Mouse (Mus musculus) fibroblast of lung, adult 2 months (primary cell): Measurements from ENCODE around the gene Sik3.

ENCODE experiments used
- DNase-seq: peaks from one replicate; pipeline ENCODE4 v3.0.0-alpha.2; 2011; ENCODE audit warnings: low read depth

The Sik3 gene

DNA sequence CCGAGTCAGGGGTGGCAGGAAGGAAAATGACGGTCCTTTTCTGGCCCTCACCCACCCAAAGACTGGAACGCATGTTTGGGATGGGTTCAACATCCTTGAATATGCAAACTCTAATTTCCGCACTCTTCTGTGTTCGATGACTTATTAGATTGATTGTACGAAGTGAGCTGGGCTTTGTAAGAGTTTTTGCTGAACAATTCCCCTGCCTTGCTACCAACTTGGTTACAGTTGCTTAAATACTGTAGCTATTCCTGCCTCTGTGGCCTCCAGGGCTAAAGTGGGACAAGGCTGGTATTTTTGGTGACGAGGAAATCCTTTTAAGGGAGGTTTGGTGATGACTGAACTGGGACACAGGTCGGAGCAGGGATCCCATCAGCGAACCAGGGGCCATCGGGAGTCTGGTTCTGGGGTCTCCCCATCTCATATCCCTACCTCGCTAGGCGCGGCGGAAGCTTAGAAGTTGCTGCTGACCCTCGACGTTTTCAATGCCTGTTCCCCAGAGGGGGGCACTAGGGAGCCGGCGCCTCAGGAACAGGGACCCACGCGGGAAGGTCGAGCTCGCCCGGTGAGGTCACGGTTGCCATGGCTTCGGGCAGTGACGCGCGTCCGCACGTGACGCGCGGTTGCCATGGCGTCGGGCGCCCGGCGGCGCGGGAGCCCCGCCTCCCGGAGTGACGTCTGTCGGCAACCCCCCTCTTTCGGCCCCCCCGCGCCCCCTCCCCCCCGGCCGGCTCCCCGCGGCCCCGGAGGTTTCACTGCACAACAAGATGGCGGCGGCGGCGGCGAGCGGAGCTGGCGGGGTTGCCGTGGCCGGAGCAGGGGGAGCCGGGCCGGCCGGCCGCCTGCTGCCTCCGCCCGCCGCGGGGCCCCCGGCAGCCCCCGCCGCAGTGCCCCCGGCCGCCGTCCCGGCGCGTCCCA lies at the start of gene Sik3, which contains the start of gene Pafah1b2:
Sik3 (plus strand) TSS at position 730 of the 918 bp plus-strand sequence.
Pafah1b2 (minus strand) TSS at position 600 of the 918 bp plus-strand sequence.
- DNase-seq = peak; percentile 74

DNA sequence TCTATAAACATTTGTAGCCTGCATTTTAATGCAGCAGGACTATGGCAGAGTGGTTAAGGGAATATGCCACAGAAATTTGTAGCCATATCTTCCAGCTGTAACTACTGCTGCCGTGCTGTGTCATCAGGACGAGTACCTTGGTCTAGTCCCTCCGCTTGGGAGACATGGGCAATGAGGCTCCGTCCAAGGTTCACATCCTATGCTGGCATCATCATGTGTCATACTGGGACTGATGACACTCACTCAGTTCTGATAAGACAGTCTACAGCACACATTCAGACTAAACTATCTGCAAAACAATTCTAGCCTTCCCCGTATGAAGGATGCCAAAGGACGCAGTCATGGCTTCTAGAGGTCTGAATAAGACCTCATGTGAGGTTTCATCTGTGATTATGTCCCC lies 49.0 kb upstream of the Sik3 start:
- no peak for DNase-seq

DNA sequence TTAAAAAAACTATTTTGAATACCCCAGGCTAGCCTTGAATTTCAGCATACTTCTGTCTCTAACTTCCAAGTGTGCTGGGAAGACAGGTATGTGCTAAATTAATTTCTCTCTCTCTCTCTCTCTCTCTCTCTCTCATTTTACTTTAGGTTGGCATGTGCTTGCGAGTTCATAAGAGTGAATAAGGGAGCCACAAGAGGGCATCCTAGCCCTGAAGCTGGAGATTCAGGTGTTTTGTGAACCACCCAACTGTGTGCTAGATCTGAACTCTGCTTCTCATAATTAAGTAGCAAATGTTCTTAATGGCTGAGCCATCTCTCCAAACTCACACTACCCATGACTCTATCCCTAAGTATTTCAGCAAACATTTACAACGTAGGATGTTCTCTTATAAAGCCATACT lies 35.7 kb upstream of the Sik3 start:
- no peak for DNase-seq

DNA sequence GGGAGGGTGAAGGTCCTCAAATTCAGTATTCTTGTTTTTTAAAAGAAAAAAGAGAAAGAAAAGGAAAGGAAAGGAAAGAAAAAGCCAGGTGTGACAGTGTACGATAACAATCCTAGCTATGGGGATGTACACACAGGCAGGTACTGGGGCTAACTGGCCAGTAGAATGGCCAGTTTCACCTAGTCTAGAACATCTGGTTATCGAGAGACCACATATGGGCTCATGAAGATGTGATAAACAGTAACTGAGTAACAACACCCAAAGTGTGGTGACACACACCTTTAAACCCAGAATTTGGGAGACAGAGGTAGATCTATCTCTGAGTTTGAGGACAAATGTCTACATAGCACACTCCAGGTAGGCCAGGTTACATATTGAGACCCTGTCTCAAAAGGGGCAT lies 32.8 kb upstream of the Sik3 start:
- DNase-seq = no peak

DNA sequence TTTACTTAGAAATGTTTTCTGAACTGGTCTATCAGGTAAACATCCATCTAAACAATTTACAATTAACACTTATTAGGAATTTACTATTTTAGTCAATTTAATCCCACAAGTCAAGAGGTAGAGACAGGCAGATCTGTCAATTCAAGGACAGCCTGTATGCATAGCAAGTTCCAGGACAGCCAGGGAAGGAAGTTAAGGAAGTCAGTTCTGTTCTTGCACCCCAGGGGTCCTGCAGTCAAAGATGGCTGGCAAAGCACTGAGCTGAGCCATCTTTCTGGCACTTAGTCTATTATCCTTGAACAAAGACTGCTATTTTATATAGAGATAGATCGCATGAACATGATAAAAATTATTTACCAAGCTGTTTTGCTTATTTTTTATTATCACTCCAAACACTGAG lies 32.0 kb upstream of the Sik3 start:
- DNase-seq = no peak

DNA sequence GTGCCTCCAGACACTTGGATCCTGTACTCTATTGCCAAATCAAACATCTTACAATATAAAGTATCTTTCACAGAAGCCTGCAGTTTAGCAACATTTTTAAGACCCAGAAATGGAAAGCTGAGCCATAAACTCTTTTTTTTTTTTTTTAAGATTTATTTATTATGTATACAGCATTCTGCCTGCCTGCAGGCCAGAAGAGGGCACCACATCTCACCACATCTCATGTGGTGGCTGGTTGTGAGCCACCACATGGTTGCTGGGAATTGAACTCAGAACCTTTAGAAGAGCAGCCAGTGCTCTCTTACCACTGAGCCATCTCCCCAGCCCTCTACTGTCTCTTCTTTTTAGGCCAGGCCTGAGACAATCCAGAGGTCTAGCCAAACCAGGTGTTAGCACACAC lies 31.3 kb upstream of the Sik3 start:
- DNase-seq = no peak

DNA sequence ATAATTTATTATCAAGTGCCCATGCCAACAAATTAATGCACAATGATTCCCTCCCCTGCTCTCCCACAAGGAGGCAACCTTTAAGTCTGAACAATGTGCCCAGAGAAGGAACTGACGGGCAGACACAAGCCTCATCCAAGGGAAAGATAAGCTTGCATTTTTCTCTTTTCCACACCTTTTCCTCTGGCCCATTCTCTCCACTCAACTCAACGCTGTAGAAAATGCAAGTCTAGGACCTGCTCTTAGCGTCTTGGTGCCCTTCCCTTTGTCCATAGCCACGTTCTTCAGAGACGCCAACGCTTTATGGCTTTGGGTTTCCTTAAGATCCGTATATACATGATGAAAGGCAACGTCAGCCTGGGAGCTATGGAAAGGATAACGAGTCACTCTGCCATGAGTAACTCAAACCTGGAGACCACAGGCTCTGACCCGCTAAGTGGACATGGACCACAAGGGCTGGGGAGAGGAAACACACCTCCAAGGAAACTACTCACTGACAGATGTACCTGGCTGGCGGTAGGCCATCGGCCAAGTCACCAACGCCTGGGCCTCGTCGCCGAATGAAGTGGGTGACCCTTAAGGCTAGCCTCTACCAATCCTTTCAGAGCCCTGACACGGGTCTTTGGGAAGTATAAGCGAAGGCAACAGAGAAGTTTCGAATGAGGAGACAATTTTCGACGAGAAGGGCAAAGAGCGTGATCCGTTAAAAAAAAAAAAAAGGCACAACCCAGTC lies 28.8 kb upstream of the Sik3 start:
- no peak for DNase-seq

DNA sequence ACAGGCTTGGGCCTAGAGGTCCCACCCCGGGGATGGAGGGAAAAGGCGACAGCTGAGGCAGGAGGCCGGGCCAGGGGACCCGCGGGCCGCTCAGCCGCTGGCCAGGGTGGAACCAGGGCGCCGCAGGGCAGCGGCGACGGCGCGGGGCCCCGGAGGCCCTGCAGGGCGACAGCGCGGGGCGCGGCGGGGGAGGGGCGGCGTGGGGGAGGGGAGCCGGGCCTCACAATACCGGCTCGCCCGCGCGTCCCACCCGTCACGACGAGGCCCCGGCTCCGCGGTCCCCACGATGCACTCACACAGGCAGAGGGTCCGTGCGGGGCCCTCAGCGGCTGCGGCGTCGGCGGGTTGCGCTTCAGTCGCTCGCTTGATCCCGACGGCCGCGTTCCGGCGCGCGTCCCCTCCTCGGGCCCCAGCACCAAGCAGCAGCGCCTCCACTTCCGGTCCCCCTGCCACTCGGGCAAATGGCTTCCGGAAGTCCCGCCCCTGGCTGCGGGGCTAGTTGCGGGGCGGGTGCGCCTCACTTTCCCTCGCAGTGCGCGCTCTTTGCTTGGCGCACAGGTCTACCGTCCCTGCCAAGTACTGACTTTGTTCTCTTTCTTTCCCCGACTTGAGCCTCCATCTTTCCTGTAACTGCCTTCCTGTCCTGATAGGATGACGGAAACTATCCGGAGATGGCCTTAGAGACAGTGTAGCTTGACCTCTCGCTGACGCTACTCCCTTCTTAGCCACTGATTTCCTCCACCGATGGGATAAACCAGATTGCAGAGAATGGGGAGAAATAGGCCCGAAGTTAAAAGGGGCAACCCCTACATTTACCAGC lies 28.0 kb upstream of the Sik3 start:
- peak; percentile 47 for DNase-seq

DNA sequence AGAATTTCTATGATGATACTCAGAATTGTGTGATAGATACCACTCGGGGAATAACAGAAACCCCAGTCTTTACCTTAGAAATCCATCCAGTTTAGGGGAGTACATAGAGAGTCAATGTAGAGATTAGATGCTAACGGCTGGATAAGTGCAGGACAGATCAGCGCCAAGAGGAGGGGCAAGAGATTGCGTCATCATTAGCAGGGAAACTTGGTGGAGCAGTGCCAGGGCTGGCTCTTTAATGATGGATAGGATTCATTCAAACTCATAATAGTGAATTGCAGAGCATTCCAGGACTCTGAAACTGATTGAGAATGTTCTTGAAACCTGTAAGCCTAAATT lies 27.4 kb upstream of the Sik3 start:
- peak; percentile 29 for DNase-seq

DNA sequence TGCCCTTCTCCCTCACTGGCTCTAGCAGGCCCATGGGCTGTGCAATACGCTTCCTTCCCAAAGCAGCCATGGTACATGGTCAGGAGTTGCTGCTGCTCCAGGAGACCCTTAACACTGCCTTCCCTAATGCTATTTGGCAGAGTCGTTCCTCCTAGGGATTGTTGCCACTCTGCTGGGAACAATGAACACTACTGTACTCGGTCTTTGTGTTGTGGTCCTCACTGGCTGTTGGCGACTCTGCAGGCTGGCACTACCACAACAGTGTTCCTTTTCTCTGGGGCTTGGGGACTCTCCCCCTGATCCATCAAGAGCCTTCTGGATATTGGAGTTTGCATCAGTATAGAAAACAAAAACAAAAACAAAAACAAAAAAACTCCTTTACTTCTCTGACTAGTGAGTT lies 13.6 kb upstream of the Sik3 start:
- DNase-seq = no peak

DNA sequence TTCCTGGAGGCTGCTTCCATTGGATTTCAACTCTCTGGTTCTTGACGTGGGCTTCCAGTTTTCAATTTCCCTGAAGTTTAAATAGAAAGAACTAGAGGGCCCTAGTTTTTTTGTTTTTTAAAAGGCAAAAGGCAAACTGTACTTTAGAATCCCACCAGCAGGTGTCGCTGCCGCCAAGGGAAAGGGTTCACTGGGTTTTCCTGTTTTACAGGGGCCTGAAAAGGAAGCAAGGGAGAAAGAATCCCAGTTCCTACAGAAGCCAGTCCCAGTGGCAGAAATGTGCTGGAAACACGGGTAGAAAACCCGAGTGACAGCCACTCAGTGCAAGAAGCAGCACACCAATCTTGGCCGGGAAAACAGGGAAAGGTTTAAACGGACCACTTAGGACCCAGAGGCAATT lies 8.9 kb upstream of the Sik3 start:
- DNase-seq = no peak

DNA sequence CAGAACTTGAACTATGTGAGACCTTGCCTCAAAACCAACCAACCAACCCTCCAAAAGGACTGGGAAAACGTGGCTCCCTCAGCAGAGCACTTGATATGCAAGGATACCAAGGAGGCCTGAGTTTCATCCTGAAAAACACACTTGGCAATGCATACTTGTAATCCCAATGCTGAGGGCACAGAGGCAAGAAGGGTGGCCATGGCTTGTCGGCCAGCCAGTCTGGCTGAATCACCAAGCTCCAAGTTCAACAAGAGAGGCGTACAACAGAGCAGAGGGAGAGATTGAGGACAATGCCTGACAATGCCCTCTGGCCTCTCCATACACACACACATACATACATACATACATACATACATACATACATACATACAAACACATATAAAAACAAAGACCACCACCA lies 8.1 kb upstream of the Sik3 start:
- DNase-seq = no peak

DNA sequence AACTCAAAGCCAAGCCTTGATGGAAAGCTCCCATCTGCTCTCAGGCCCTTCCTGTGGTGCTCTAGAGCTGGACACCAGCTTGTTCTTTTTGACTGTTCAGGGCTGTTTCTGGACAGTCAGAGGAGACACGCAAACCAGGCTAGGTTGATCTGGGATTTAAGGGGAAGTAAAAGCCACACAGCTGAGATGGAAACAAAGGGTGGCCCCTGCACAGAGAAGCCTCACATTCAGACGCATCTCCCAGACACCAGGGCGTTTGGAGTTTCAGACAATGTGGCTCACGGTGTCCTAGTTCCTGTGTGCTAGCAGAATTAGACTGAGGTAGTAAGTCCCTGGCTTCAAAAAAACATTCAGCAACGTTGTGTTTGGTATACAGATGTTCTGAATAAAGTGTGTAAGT lies 6.4 kb upstream of the Sik3 start:
- no peak for DNase-seq

DNA sequence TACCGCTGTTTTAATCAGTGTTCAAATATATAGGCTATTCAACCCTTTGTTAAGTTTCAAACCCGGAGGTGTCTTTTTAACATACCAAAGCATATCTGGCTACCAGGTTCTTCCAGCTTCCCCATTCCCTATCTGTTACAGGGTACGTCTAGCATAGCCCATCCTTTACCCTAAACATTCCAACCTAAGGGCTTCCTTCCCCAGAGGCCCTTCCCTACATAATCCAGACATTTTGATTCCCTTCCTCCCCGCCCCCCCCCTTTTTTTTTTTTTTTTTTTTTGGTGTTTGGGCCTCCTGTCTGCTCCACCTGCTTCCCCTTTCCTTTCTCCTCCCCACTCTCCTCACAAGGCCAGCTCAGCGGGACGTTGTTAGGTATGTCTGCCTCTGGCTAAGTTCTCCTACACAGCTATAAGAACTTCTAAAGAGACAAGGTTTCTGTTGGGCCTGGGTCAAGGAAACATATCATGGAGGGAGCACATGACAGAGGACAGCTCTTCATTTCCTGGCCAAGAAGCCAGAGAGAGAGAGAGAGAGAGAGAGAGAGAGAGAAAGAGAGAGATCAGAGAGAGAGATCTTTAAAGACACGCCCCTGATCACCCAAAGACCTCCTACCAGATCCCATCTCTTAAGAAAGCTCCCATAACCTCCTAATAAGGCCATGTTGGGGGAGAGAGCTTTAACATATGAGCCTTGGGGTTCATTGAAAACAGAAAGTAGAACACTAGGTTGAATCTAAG lies 3.5 kb upstream of the Sik3 start:
- no peak for DNase-seq

DNA sequence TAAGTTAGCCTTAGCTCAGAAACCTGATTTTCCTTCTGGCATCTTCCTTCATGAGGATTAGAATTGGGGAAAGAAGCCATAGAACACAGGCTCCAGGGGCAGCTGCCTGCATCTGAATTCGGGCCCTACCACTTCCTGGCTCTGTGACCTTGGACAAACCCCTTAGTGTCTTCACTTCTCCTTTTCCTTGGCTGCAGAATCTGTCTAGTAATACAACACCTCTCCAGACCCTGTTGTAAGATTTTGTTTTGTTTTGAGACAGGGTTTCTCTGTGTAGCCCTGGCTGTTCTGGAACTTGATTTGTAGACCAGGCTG lies 3.0 kb upstream of the Sik3 start:
- DNase-seq = no peak

DNA sequence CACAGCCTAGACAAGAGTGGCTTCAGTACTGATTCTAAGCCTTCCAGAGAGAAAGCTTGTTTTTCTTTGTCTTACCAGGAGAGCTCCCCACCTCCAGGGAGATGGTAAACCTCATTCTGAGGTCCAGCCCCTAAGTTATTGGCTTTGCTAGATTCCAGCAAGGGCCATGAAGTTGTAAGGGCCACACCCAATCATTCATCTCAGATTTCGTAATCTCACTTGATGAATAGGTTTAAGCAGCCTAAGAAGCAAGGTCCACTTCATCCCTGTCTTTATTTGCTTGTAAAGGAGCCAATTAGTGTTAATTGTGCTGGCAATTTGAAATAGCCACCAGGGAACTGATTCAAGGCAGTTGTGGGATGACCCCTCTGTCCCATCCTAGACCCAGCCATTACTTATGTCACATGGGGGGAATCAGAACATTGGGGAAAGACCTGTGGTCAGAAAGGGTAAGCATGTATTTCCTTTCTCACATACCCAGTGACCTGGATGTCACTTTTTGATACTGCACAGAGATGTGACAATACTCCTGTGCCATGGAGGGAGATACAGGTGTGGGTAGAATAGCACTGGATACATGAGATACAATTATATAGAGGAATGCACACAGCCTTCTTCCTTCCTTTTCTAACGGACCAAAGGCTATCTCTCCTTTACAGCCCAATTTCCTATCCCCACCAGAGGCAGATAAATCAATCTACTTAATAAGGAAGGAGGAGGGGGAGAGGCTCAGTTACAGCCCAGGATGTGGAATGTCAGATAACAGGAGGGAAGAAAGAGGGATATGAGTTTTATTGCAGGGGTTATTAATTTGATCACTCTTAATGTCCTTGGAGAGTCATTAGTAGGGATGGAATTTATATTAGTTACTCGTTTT lies 1.3 kb upstream of the Sik3 start:
- no peak for DNase-seq

DNA sequence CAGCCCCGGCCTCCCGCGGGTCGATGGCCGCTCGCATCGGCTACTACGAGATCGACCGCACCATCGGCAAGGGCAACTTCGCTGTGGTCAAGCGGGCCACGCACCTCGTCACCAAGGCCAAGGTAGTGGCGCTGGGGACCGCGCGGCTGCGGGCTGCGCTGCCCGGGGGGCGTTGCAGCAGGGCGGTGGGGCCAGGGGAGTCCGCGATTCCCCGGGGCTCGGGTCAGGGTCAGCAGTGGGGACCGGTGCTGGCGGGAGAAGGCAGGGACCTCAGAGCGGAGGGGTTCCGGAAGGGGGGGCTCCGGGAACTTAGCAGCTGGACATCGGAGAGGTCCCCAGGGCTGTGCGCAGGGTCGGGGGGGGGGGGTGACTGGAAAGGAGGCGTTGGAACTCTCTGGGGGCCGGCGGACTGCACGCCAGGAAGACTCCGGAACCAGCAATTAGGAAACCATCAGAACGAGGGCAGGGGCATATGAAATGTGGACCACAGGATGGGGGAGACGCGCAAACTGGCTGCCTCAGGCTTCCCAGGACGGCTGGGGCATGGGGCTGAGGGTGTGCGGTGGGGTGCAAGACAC lies 478 bp downstream of the Sik3 start:
- DNase-seq = no peak

DNA sequence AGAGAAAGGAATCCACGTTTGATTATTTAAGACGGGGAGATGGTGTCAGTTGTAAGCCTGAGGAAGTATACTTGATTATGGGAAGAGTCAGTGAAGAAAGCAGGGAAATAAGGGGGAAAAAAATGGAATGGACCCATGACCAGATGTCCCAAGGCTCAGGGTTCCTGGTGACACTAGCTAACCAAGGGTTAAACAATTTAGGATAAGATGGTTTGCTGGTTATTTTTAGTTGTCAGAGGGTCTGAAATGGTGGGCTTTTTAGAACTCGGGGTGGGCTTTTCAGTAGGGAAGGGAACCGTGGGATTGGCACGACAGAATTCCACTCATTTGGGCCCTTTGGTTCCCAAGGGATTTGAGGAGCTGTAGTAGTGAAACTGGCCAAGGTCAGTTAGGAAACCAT lies 996 bp downstream of the Sik3 start:
- no peak for DNase-seq

DNA sequence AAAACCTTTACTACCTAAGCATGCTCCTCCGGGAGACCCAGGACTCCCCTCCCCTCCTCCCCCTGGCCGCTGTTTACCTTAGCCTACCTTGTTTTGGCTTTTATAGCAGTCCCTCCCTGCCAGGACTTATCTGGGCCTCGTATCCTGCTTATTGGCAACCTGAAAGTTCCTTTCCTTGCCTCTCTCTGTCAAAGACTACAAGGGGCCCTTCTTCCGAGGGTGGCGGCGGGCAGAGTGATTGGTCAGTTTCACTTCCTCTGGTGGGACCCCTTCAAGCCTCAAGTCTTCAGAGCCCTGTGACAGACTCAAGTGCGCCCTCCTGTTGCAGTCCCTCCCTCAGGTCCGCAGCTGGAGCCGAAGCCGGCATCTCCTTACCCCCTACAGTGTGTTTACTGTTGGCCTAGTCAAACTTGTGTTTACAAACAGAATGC lies 1.6 kb downstream of the Sik3 start:
- DNase-seq = no peak

DNA sequence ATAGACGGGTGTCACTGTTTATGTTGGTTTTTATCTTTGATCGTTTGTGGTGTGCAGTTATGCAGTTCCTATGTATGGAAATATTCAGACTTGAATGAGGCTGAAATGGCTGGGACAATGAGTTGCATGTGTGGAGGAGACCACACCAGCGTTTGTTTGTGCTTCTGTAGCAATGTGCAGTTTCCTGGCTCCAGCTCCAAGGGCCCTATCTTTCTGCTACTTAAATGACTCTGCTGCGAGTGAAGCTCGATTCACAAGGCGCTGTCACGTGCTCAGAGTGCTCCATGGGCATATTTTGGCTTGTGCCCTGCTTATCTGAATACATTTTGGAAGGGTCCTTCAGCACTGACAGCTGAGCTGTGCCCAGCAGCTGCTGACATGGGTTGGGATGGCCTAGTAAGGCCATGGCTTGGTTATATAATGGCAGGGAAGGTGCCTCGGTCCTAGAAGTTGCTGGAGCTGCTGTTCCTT lies 2.5 kb downstream of the Sik3 start:
- no peak for DNase-seq

DNA sequence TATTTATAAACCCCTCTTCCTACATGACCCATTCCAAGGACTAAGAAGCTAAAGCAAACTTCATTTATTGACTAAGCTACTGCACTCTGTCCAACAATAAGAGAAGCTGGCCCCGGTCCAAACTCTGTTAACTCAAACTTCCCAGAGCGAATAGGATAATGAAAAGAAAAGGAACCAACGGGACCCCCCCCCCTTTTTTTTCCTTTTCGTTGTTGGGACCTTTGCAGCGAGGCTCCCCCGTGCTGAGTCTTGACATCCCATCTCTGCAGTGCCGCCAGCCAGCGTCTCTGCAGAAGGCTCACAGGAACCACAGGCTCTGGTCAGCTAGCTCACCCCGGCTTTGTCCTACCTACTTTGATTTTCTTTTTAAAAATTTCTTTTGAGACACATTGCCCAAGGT lies 3.2 kb downstream of the Sik3 start:
- no peak for DNase-seq
